Mouse (Mus musculus): ENCODE results near the gene Zfp507. TPM values are rescaled to one million over a fixed set of nuclear protein-coding genes. Genes with fewer than 3 reads are reported as not detected.

Gene Zfp507
- polyA plus RNA-seq, 1 experiment from 2014 or later = 21.3 TPM

DNA sequence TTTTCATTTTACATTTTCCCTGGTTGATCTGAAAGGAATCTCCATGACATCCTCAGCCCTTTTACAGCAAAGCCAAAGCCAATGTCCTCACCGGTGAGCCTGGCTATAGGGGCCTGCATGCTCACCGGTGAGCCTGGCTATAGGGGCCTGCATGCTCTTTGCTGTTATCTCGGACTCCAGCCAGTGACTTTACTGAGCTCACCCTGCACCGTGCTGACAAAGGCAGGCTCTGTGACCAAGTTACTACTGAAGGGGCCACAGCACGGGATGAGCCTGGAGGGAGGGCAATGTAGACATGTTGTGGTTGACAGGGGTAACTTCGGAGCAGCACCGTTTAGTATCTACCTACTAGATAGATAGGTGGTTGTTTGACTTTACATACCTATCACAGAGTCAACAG lies 32.7 kb downstream of the Zfp507 start:
- no peak overlapping the region for H3K4me2 ChIP-seq (ENCODE audit: low read depth, low read length, severe bottlenecking)

DNA sequence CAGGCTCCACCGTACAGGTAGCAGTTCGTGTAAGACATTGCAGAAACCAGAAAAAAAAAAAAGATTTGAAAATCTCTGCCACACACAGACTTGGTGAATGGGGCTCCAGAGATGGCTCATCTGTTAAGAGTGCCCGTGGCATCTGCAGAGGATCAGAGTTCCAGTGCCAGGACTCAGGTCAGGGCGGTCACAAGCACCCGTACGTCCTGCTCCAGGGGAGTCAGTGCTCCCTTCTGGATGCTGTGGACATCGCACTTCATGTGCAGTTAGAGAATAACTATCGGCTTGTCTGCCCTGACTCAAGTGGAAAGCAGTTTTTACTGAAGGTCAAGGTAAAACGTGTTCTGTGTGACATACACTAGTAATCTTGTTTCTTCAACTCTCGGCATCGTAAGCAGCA lies 38.3 kb downstream of the Zfp507 start:
- Histone ChIP-seq H3K9me3 (ENCODE audit: control insufficient read depth, low read length) (no peaks in the 10 kb centered on the region), H3K4me3 (ENCODE audit: low read depth, low read length) (no peak overlapping the region), H3K27ac (ENCODE audit: low read depth, low read length) (no peak overlapping the region), H3K36me3 (ENCODE audit: control insufficient read depth, insufficient read depth, low read length) (no peaks in the 10 kb centered on the region), H3K9ac (ENCODE audit: low read length) (no peak overlapping the region), H3K4me1 (replicated peaks; ENCODE audit: control insufficient read depth, insufficient read depth, low read length) (no peaks in the 10 kb centered on the region), H3K4me2 (ENCODE audit: low read depth, low read length, severe bottlenecking) (no peak overlapping the region), H3K27me3 (ENCODE audit: control insufficient read depth, insufficient read depth, low read length) (no peaks in the 10 kb centered on the region)
- WGBS = 91% methylated on average over 11 of the region's 11 CpGs
- ATAC-seq (replicated peaks; ENCODE audit: low FRiP score) = no peak
- no peak for DNase-seq (ENCODE audit: low spot score)

More for the DNA sequence above, 32.7 kb downstream of the Zfp507 start:
- no peak overlapping the region for H3K9ac ChIP-seq (ENCODE audit: low read length)
- H3K27ac ChIP-seq (ENCODE audit: low read depth, low read length) = no peak overlapping the region
- H3K9me3 ChIP-seq (ENCODE audit: control insufficient read depth, low read length) = no peaks in the 10 kb centered on the region
- ATAC-seq (replicated peaks; ENCODE audit: low FRiP score) (no peak), DNase-seq (ENCODE audit: low spot score) (no peak)
- H3K4me1 ChIP-seq (replicated peaks; ENCODE audit: control insufficient read depth, insufficient read depth, low read length) = no peaks in the 10 kb centered on the region
- no peak overlapping the region for H3K4me3 ChIP-seq (ENCODE audit: low read depth, low read length)
- 90% methylated on average over 7 of the region's 7 CpGs for WGBS
- peaks cover 3% of the 10 kb centered on the region; the same call in 1 of the 2 replicates for H3K36me3 ChIP-seq (ENCODE audit: control insufficient read depth, insufficient read depth, low read length)
- H3K27me3 ChIP-seq (ENCODE audit: control insufficient read depth, insufficient read depth, low read length) = no peaks in the 10 kb centered on the region

DNA sequence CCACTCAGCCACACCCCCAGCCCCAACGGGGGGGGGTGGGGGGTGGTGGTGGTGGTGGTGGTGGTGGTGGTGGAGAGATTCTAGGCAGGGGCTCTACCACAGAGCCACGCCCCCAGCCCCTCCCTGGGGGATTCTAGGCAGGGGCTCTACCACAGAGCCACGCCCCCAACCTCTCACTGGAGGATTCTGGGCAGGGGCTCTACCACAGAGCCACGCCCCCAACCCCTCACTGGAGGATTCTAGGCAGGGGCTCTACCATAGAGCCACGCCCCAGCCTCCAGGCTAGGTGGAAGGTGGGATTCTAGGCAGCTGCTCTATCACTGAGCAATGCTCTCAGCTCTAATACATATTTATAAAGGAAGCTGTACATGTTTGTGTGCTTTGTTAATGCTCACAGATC lies 41.0 kb downstream of the Zfp507 start:
- Histone ChIP-seq H3K4me2 (ENCODE audit: low read depth, low read length, severe bottlenecking) (no peak overlapping the region), H3K27ac (ENCODE audit: low read depth, low read length) (no peak overlapping the region), H3K9me3 (ENCODE audit: control insufficient read depth, low read length) (no peaks in the 10 kb centered on the region), H3K36me3 (ENCODE audit: control insufficient read depth, insufficient read depth, low read length) (no peaks in the 10 kb centered on the region), H3K4me3 (ENCODE audit: low read depth, low read length) (no peak overlapping the region), H3K27me3 (ENCODE audit: control insufficient read depth, insufficient read depth, low read length) (no peaks in the 10 kb centered on the region), H3K4me1 (replicated peaks; ENCODE audit: control insufficient read depth, insufficient read depth, low read length) (no peaks in the 10 kb centered on the region), H3K9ac (ENCODE audit: low read length) (no peak overlapping the region)
- ATAC-seq (replicated peaks; ENCODE audit: low FRiP score) (no peak), DNase-seq (ENCODE audit: low spot score) (no peak)
- 62% methylated on average over 5 of the region's 5 CpGs for WGBS

DNA sequence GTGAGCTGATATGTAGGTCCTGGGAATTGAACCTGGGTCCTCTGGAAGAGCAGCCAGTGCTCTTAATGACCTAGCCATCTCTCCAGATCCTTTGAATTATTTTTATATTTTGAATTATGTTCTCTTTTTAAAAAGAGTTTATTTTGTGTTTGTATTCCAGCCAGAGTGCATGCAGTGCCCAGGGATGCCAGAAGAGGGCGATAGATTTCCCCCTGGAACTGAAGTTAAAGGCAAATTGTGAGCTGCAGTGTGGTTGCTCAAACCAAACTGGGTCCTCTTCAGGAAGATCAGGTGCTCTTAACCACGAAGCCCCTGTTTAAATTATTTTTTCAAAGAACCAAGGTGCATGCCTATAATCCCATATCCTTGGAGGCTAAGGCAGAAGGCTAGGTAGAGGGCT lies 43.2 kb downstream of the Zfp507 start:
- ATAC-seq (replicated peaks; ENCODE audit: low FRiP score) (no peak), DNase-seq (ENCODE audit: low spot score) (peak; percentile 62)
- H3K4me3 ChIP-seq (ENCODE audit: low read depth, low read length) = no peak overlapping the region
- H3K4me2 ChIP-seq (ENCODE audit: low read depth, low read length, severe bottlenecking) = no peak overlapping the region
- no peak overlapping the region for H3K27ac ChIP-seq (ENCODE audit: low read depth, low read length)
- no peaks in the 10 kb centered on the region for H3K4me1 ChIP-seq (replicated peaks; ENCODE audit: control insufficient read depth, insufficient read depth, low read length)
- no peaks in the 10 kb centered on the region for H3K36me3 ChIP-seq (ENCODE audit: control insufficient read depth, insufficient read depth, low read length)
- no peak overlapping the region for H3K9ac ChIP-seq (ENCODE audit: low read length)
- H3K27me3 ChIP-seq (ENCODE audit: control insufficient read depth, insufficient read depth, low read length) = no peaks in the 10 kb centered on the region
- 25% methylated on average over 2 of the region's 2 CpGs for WGBS
- no peaks in the 10 kb centered on the region; the same call in 1 of the 2 replicates for H3K9me3 ChIP-seq (ENCODE audit: control insufficient read depth, low read length)

DNA sequence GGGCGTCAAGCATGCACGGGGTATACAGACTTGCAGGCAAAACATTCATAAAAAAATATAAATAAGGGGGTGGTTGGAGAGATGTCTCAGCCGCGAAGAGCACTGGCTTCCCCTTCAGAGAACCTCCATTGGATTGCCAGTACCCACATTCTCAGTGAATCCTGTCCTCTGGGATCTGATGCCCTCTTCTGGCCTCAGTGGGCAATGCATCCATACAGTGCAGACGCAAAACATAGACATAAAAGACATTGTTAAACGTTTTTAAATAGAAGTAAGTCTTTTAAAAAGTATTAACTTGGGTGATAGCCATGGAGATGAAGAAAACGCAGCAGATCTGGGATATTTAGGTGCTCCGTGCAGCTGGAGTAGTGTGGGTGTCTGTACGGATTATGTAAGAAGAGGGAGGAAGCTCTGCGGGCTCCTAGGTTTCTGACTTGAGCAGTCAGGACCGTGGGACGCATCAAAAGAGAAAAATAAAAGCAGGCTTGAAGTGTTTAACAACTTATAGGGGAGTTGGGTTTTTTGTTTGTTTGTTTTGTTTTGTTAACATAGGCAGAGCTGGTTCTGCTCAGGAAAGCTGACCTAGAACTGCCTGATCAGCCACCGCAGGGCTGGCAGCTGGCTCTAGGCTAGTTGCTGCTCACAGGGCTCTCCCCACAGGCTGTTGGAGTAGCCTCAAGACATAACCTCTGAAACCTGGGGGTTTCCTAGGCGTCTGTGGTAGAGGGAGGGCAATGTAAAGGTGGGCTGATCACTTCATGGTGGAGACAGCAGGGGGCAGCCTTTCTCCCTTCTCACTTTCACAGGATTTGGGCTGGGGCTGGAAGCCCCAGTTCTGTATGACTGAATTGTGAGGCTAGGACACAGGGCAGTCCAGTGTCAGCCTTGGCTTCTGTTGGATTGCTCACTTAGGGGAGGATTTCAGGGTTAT lies 46.0 kb downstream of the Zfp507 start:
- Histone ChIP-seq H3K36me3 (ENCODE audit: control insufficient read depth, insufficient read depth, low read length) (no peaks in the 10 kb centered on the region), H3K4me3 (ENCODE audit: low read depth, low read length) (no peak overlapping the region), H3K4me2 (ENCODE audit: low read depth, low read length, severe bottlenecking) (no peak overlapping the region), H3K27ac (ENCODE audit: low read depth, low read length) (no peak overlapping the region), H3K27me3 (ENCODE audit: control insufficient read depth, insufficient read depth, low read length) (no peaks in the 10 kb centered on the region), H3K4me1 (replicated peaks; ENCODE audit: control insufficient read depth, insufficient read depth, low read length) (0 out of 2 replicates have a peak, but pooled peaks cover 8% of the 10 kb centered on the region), H3K9ac (ENCODE audit: low read length) (no peak overlapping the region), H3K9me3 (ENCODE audit: control insufficient read depth, low read length) (no peaks in the 10 kb centered on the region; the same call in 1 of the 2 replicates)
- DNase-seq (ENCODE audit: low spot score) (peak; percentile 59), ATAC-seq (replicated peaks; ENCODE audit: low FRiP score) (no peak)
- 42% methylated on average over 14 of the region's 14 CpGs for WGBS

DNA sequence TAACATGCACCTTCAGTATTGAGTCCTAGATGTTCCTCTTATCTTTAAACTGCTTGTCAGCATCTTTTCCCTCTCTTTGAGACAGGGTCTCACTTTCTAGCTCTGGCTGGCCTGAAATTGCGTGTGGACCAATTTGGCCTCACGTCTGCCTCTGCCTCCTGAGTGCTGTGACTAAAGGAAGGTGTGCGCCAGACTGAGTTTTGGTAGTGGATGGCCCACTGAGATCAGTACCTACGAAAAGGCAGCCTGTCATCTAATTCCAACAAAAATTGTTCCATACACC lies 48.0 kb downstream of the Zfp507 start:
- peak overlapping the region; percentile 85 for H3K4me2 ChIP-seq (ENCODE audit: low read depth, low read length, severe bottlenecking)
- H3K9ac ChIP-seq (ENCODE audit: low read length) = peak overlapping the region; percentile 50
- H3K27me3 ChIP-seq (ENCODE audit: control insufficient read depth, insufficient read depth, low read length) = peaks cover under 1% of the 10 kb centered on the region; the same call in 1 of the 2 replicates
- no peaks in the 10 kb centered on the region for H3K36me3 ChIP-seq (ENCODE audit: control insufficient read depth, insufficient read depth, low read length)
- peaks cover 8% of the 10 kb centered on the region; the same call in 1 of the 2 replicates for H3K4me1 ChIP-seq (replicated peaks; ENCODE audit: control insufficient read depth, insufficient read depth, low read length)
- peak overlapping the region; percentile 80 for H3K4me3 ChIP-seq (ENCODE audit: low read depth, low read length)
- H3K27ac ChIP-seq (ENCODE audit: low read depth, low read length) = no peak overlapping the region
- ATAC-seq (replicated peaks; ENCODE audit: low FRiP score) (no peak), DNase-seq (ENCODE audit: low spot score) (no peak)
- no peaks in the 10 kb centered on the region; the same call in 1 of the 2 replicates for H3K9me3 ChIP-seq (ENCODE audit: control insufficient read depth, low read length)
- WGBS = 73% methylated on average over 4 of the region's 4 CpGs

DNA sequence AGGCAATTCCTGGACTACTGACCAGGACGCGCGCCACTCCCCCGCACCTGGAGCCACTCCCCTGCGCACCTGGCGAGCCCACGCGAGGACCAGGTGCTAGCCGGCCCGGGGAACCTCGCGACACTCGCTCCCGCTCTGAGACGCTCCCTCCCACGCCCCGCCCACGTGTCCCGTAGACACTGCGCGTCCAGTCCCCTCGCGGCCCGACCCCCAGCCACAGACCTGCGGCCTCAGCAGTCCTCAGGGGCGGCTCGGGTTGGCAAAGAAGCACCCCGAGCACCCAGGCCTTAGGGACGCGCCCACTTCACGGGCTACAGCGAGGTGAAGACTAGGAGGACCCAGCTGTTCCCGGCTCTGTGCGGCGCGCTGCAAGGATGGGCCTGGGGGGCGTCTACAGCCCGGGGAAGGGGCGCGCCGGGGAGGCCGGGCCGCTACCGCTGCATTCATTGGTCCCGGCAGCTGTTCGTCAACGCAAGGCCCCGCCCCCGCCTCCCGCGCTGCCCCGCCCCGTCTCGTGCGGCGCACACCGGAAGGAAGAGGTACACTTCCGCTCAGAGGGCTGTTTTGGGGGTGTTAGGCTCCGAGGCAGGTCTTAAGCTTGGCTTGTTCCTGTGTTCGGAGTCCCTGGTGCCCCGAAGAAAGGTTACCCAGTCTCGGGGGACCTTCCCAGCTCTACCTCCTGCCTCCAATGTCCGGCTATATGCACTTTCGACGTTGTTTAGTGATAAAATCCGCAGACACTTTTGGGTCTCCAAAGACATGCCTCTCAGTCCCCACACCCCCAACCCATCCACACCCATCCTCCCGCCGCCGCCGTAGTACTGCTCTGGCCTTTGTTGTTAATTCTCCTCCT lies 48.5 kb downstream of the Zfp507 start, which contains the start of gene Dpy19l3:
Gene Dpy19l3 (minus strand): TSS at position 422 of the 853 bp plus-strand sequence.
- Histone ChIP-seq H3K36me3 (ENCODE audit: control insufficient read depth, insufficient read depth, low read length) (peaks cover 4% of the 10 kb centered on the region), H3K27me3 (ENCODE audit: control insufficient read depth, insufficient read depth, low read length) (peaks cover 2% of the 10 kb centered on the region; the same call in 1 of the 2 replicates), H3K4me1 (replicated peaks; ENCODE audit: control insufficient read depth, insufficient read depth, low read length) (peaks cover 8% of the 10 kb centered on the region; the same call in 1 of the 2 replicates), H3K9me3 (ENCODE audit: control insufficient read depth, low read length) (no peaks in the 10 kb centered on the region; the same call in 1 of the 2 replicates), H3K9ac (ENCODE audit: low read length) (peak within 1 kb of the TSS; percentile 71), H3K4me2 (ENCODE audit: low read depth, low read length, severe bottlenecking) (peak within 1 kb of the TSS; percentile 85), H3K4me3 (ENCODE audit: low read depth, low read length) (peak within 1 kb of the TSS; percentile 80), H3K27ac (ENCODE audit: low read depth, low read length) (peak within 1 kb of the TSS; percentile 57; the same call in 1 of the 2 replicates)
- DNase-seq (ENCODE audit: low spot score) = peak; percentile 97
- 2% methylated on average over 67 of the region's 70 CpGs for WGBS
- ATAC-seq (replicated peaks; ENCODE audit: low FRiP score) = peak; percentile 97

DNA sequence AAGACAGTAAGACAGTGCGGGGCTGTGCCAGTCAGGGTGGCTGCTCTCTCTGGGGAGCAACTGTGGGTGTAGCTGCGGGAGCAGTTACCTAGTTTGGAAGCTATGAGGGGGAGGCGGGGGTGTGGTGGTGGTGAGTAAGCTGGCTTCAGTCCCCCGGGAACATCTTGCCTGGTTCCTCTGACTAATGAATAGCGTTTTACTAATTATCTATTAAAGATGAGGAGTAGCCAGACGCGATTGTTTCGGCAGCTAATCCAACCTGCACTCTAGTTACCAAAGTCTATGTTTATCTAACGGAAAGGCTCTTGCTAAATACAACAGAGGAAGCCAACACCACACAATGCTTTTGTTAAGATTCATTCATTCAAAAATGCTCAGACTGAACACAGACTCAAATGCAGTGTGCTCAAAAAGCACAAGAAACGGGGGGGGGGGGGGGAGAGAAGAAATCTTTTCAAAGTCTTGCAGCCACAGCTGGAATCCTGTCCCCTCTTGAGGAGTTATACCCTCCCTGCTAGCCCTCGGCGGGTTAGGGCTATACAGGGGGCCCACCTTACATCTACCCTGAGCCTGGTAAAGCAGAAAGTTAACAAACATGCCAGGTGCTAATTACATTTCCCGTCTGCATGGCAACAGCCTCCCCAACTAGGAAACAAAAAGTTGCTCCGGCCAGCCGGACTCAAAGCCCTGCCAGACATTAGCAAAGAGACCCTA lies 49.3 kb downstream of the Zfp507 start:
- peak; percentile 59 for DNase-seq (ENCODE audit: low spot score)
- Histone ChIP-seq H3K27me3 (ENCODE audit: control insufficient read depth, insufficient read depth, low read length) (peaks cover 2% of the 10 kb centered on the region; the same call in 1 of the 2 replicates), H3K9me3 (ENCODE audit: control insufficient read depth, low read length) (no peaks in the 10 kb centered on the region; the same call in 1 of the 2 replicates), H3K4me3 (ENCODE audit: low read depth, low read length) (peak overlapping the region; percentile 80), H3K36me3 (ENCODE audit: control insufficient read depth, insufficient read depth, low read length) (peaks cover 4% of the 10 kb centered on the region), H3K9ac (ENCODE audit: low read length) (peak overlapping the region; percentile 71), H3K4me2 (ENCODE audit: low read depth, low read length, severe bottlenecking) (peak overlapping the region; percentile 85), H3K4me1 (replicated peaks; ENCODE audit: control insufficient read depth, insufficient read depth, low read length) (peaks cover 8% of the 10 kb centered on the region; the same call in 1 of the 2 replicates), H3K27ac (ENCODE audit: low read depth, low read length) (peak overlapping the region; percentile 57; the same call in 1 of the 2 replicates)
- ATAC-seq (replicated peaks; ENCODE audit: low FRiP score) = peak; percentile 22; the same call in 1 of the 2 replicates
- 3% methylated on average over 15 of the region's 15 CpGs for WGBS

Data from forebrain, embryonic 11.5 days (tissue).